Mouse (Mus musculus) hematopoietic stem cell, adult 5-6 weeks (primary cell): ENCODE measurements around the gene Ccdc34. TPM values are rescaled to one million over a fixed set of nuclear protein-coding genes. Genes with fewer than 3 reads are reported as not detected.

Source experiments
- ATAC-seq, 2 experiments: fragments of 125-278 bp in 1 of 2; replicated peaks in 1 of 2; 2 replicates each; pipeline ENCODE4 v1.8.0; 2016 to 2017; ENCODE audit warnings: inconsistent platforms in 2 of 2, mild to moderate bottlenecking in 2 of 2, moderate number of reproducible peaks in 2 of 2, low read depth in 1 of 2, moderate TSS enrichment in 1 of 2; ENCODE audit not compliant: low FRiP score in 2 of 2, poor library complexity in 2 of 2, severe bottlenecking in 2 of 2, insufficient read depth in 1 of 2, low TSS enrichment in 1 of 2
- total RNA-seq: library from RNA; stranded (forward); fragments of 172-1452, 232-1000 nt; gene quantifications from 2 replicates; pipeline ENCODE4 v1.2.3, GENCODE M21; 2017

The Ccdc34 gene
- total RNA-seq, 1 experiment from 2014 or later, result 58.3 TPM

DNA sequence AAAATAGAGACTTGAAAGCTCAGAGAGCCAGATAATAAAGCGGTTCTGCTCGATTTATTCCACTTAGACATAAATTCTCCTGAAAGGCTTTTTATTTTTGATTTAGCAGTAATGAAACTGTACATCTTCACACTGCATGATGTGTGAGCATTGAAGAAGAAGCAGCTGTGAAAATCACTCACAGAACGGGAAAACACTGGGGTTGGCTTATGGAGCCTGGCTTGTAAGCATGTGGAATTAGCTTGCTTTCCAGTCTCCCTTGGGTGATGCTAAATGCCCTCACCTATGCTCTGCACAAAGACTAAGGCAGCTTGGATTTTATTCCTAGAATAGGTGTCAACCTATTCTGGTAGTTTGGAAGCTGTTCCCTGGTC, 198.1 kb downstream of the Ccdc34 start:
- ATAC-seq, result no peak

- no peak for ATAC-seq
These were observed 202.9 kb downstream of the Ccdc34 start for GRCm38 (mm10) chr2:110220492-110220891.

DNA sequence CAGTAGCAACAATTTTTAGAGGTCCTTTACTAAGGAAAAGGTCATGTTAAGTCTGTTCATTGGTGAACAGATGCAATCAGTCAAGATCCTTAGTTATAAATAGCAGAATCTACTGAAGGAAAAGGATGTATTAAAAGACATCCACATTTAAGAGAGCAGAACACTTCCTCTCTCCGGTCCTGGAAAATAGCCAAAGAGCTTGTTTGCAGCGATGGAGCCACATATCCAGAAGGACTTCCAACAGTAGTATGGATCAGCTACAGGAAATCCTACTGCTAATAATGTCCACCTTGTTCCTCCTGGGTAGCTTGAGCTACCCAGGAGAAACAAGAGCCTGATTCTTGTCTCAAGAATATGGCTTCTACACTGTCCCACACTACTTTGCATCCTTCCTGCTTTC, 205.2 kb downstream of the Ccdc34 start:
- no peak for ATAC-seq

Other genes starting within 250 kb of the Ccdc34 start
- 130 and 177 TPM in 2 replicates for gene Lin7c, start 127.0 kb upstream of the Ccdc34 start, total RNA-seq
- gene Lgr4, start 100.2 kb upstream of the Ccdc34 start, total RNA-seq, result 0.74 and 8.4 TPM in 2 replicates